Mouse (Mus musculus): ENCODE results near the gene Unc13d. TPM values are rescaled to one million over a fixed set of nuclear protein-coding genes. Genes with fewer than 3 reads are reported as not detected.
"Not testable (repeated sequence)": the region's sequence is repeated elsewhere in the genome, so short reads cannot be mapped to it uniquely, and the experiment has no call there.

Gene Unc13d
- polyA plus RNA-seq, 1 experiment from 2014 or later, result 7.2 TPM

DNA sequence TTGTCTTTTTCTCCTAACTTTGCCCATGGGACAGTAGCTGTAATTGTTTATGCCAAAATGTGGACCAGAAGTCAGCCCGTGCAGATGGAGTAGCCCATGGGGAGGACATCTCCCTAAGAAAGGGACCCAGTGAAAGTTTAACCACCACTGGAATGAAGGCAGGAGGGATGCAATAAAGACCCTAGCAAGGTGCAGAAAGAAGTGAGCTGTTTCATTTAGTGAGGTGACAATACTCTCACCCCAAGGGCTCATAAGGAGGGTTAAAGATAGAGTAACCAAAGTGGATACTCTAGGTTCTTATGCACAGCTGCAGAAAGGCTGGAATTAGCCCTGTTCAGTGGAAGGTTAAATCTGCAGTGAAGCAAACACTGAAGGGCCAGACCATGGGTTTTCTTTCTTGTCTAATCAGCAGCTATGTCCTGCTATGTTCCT, 58.4 kb downstream of the Unc13d start:
- H3K4me1 ChIP-seq, result no peaks in the 10 kb centered on the region
- no peak overlapping the region for H3K4me3 ChIP-seq
- peaks cover 24% of the 10 kb centered on the region for H3K36me3 ChIP-seq
- H3K27me3 ChIP-seq (ENCODE audit: insufficient read depth, poor library complexity, severe bottlenecking), result no peaks in the 10 kb centered on the region
- DNase-seq (ENCODE audit: low spot score), result no peak
- WGBS, result 64% methylated on average over 1 of the region's 1 CpGs
- H3K27ac ChIP-seq, result no peak overlapping the region
- no peaks in the 10 kb centered on the region for H3K9me3 ChIP-seq

DNA sequence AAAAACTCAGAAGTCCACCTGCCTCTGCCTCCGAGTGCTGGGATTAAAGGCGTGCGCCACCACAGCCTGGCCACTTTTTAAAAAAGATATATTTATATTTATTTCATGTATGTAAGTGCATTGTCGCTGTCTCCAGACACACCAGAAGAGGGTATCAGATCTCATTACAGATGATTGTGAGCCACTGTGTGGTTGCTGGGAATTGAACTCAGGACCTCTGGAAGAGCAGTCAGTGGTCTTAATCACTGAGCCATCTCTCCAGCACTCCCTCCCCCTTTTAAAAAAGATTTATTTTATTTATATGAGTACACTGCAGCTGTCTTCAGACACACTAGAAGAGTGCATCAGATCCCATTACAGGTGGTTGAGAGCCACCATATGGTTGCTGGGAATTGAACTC, 58.9 kb downstream of the Unc13d start:
- WGBS, result 92% methylated on average over 4 of the region's 4 CpGs
- H3K9me3 ChIP-seq, result not testable (repeated sequence)

DNA sequence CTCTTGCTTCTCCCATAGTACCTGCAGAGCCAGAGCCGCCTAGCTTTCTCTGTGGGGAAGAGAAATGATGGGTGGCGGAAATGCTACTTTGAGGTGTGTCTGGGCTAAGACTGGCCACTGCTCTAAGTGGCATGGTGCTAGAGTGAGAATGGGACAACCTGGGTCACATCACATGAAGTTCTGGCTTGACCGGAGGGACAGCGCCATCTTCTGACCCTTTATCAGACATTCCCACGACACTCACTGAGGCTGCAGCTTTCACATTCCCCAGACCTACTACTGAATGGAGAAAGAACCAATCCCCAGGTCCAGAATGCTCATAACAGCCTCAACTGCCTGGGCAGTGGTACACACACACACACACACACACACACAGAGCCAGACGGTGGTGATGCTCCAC, 59.7 kb downstream of the Unc13d start:
- no peaks in the 10 kb centered on the region for H3K27me3 ChIP-seq (ENCODE audit: insufficient read depth, poor library complexity, severe bottlenecking)
- H3K4me3 ChIP-seq, result no peak overlapping the region
- WGBS, result 23% methylated on average over 6 of the region's 6 CpGs
- no peaks in the 10 kb centered on the region for H3K9me3 ChIP-seq
- peaks cover 15% of the 10 kb centered on the region for H3K36me3 ChIP-seq
- H3K27ac ChIP-seq, result no peak overlapping the region
- no peak for DNase-seq (ENCODE audit: low spot score)
- peaks cover under 1% of the 10 kb centered on the region for H3K4me1 ChIP-seq

More for the DNA sequence above, 58.9 kb downstream of the Unc13d start:
- DNase-seq (ENCODE audit: low spot score); H3K4me1 ChIP-seq; H3K27me3 ChIP-seq (ENCODE audit: insufficient read depth, poor library complexity, severe bottlenecking); H3K4me3 ChIP-seq; H3K27ac ChIP-seq: not testable (repeated sequence)
- peaks cover 22% of the 10 kb centered on the region for H3K36me3 ChIP-seq

DNA sequence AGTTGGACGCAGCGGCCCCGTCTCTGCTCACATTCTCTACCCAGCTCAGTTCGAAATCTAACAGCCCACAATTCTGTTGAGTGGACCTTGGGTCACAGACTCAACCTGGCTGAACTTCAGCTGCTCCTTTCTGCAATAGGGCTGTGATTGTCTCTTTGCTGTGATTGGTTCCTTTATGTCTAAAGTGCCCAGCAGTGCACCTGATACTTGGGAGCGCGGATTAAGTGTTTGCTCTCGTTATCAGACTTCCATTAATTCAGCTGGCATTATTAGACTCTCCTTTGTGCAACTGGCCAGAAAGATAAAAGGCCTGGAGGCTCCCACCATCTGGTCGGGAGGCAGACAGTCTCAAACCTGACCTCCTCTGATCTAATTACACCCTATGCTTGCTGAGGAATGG, 62.9 kb downstream of the Unc13d start:
- peaks cover 10% of the 10 kb centered on the region for H3K36me3 ChIP-seq
- no peaks in the 10 kb centered on the region for H3K9me3 ChIP-seq
- no peak overlapping the region for H3K4me3 ChIP-seq
- H3K27me3 ChIP-seq (ENCODE audit: insufficient read depth, poor library complexity, severe bottlenecking), result no peaks in the 10 kb centered on the region
- no peak overlapping the region for H3K27ac ChIP-seq
- peaks cover 29% of the 10 kb centered on the region for H3K4me1 ChIP-seq
- WGBS, result 72% methylated on average over 8 of the region's 8 CpGs
- DNase-seq (ENCODE audit: low spot score), result no peak

DNA sequence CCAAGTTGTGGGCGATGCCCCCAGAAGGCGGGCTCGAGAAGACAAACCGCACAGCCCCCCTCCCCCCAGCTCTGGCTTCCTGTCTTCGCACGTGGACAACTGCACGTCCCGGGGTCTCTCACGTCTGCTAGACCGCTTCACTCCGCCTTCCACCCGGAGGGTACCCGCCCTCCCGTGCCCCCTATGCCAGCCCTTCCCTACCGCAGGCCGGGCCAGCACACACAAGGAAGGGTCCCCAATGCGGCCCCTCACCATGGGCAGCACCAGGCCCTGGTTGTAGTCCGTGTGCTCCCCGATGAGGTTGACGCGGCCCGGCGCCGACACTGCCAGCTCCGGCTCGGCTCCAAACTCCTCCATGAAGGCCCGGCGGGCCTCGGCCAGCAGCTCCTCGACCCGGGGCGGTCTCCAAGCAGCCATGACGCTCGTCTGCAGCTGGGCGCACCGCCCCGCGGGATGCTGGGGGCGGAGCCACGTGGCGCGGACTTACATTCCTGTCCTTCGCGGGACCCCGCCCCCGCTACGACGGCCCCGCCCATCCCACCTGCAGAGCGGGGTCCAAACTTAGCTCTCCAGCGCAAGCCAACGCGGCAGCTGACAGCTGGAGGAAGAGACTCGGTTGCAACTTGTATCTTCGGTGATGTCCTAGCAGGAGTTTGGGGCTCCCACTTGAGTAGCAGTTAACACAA, 65.4 kb downstream of the Unc13d start, which contains the start of gene Galk1:
Galk1 (minus strand) TSS at position 458 of the 686 bp plus-strand sequence.
- Histone ChIP-seq H3K4me3 (peak within 1 kb of the TSS; percentile 71), H3K4me1 (peaks cover 29% of the 10 kb centered on the region), H3K27ac (peak within 1 kb of the TSS; percentile 93), H3K36me3 (peaks cover 33% of the 10 kb centered on the region), H3K9me3 (no peaks in the 10 kb centered on the region), H3K27me3 (ENCODE audit: insufficient read depth, poor library complexity, severe bottlenecking) (no peaks in the 10 kb centered on the region)
- DNase-seq (ENCODE audit: low spot score), result peak; percentile 96
- WGBS, result under 1% methylated on average over 55 of the region's 55 CpGs

Other genes with a start within 250 kb of the Unc13d start
- gene Myo15b, start 219.6 kb downstream of the Unc13d start, polyA plus RNA-seq (2016; fragmentation: Nextera tagmentation; extraction: Ambion mirVana), result 0.23 and 0.31 TPM in 2 replicates
- gene Smim5, start 178.0 kb downstream of the Unc13d start, polyA plus RNA-seq (2016; fragmentation: Nextera tagmentation; extraction: Ambion mirVana), result 13.7 and 17.9 TPM in 2 replicates
- gene Smim6, start 165.9 kb downstream of the Unc13d start, polyA plus RNA-seq (2016; fragmentation: Nextera tagmentation; extraction: Ambion mirVana), result 1.6 and 1.7 TPM in 2 replicates
- 29.4 and 35.8 TPM in 2 replicates for gene Sap30bp, start 144.7 kb downstream of the Unc13d start, polyA plus RNA-seq (2016; fragmentation: Nextera tagmentation; extraction: Ambion mirVana)
- gene Recql5, start 144.5 kb downstream of the Unc13d start, polyA plus RNA-seq (2016; fragmentation: Nextera tagmentation; extraction: Ambion mirVana), result 20.4 and 22.3 TPM in 2 replicates
- 0.67 and 1.1 TPM in 2 replicates for gene Itgb4, start 103.3 kb downstream of the Unc13d start, polyA plus RNA-seq (2016; fragmentation: Nextera tagmentation; extraction: Ambion mirVana)
- gene Galk1, start 65.2 kb downstream of the Unc13d start, polyA plus RNA-seq (2016; fragmentation: Nextera tagmentation; extraction: Ambion mirVana), result 202 and 273 TPM in 2 replicates
- gene H3f3b, start 50.0 kb downstream of the Unc13d start, polyA plus RNA-seq (2016; fragmentation: Nextera tagmentation; extraction: Ambion mirVana), result 684 and 1,078 TPM in 2 replicates
- 33.3 and 37.1 TPM in 2 replicates for gene Unk, start 47.6 kb downstream of the Unc13d start, polyA plus RNA-seq (2016; fragmentation: Nextera tagmentation; extraction: Ambion mirVana)
- 122 and 158 TPM in 2 replicates for gene Wbp2, start 9.0 kb upstream of the Unc13d start, polyA plus RNA-seq (2016; fragmentation: Nextera tagmentation; extraction: Ambion mirVana)
- 25.9 and 38.7 TPM in 2 replicates for gene Trim47, start 49.2 kb upstream of the Unc13d start, polyA plus RNA-seq (2016; fragmentation: Nextera tagmentation; extraction: Ambion mirVana)
- gene Trim65, start 53.2 kb upstream of the Unc13d start, polyA plus RNA-seq (2016; fragmentation: Nextera tagmentation; extraction: Ambion mirVana), result 3.6 and 3.8 TPM in 2 replicates
- 112 and 127 TPM in 2 replicates for gene Mrpl38, start 60.9 kb upstream of the Unc13d start, polyA plus RNA-seq (2016; fragmentation: Nextera tagmentation; extraction: Ambion mirVana)
- gene Fbf1, start 90.2 kb upstream of the Unc13d start, polyA plus RNA-seq (2016; fragmentation: Nextera tagmentation; extraction: Ambion mirVana), result 27.7 and 30.6 TPM in 2 replicates
- 87.6 and 99.5 TPM in 2 replicates for gene Ten1, start 120.9 kb upstream of the Unc13d start, polyA plus RNA-seq (2016; fragmentation: Nextera tagmentation; extraction: Ambion mirVana)
- 24.5 and 32.7 TPM in 2 replicates for gene Acox1, start 121.1 kb upstream of the Unc13d start, polyA plus RNA-seq (2016; fragmentation: Nextera tagmentation; extraction: Ambion mirVana)
- gene Evpl, start 160.1 kb upstream of the Unc13d start, polyA plus RNA-seq (2016; fragmentation: Nextera tagmentation; extraction: Ambion mirVana), result 0.67 and 1.5 TPM in 2 replicates
- 90.7 and 101 TPM in 2 replicates for gene Srp68, start 196.3 kb upstream of the Unc13d start, polyA plus RNA-seq (2016; fragmentation: Nextera tagmentation; extraction: Ambion mirVana)
- gene Galr2, start 203.0 kb upstream of the Unc13d start, polyA plus RNA-seq (2016; fragmentation: Nextera tagmentation; extraction: Ambion mirVana), result 0.07 and 0.21 TPM in 2 replicates
- gene Exoc7, start 229.3 kb upstream of the Unc13d start, polyA plus RNA-seq (2016; fragmentation: Nextera tagmentation; extraction: Ambion mirVana), result 48.7 and 56.4 TPM in 2 replicates

All from heart, embryonic 10.5 days (tissue).